Mouse (Mus musculus) Patski (cell line): ENCODE data around the gene Dio1. TPM values are rescaled to one million over a fixed set of nuclear protein-coding genes. Genes with fewer than 3 reads are reported as not detected.
A peak's percentile ranks its signal among the peaks of the same experiment; 100 is the strongest.

Experiments
- ATAC-seq: fragments of 100-300 bp; one replicate; pipeline ENCODE4 v1.8.0; 2021
- CTCF ChIA-PET: fragments of 350-600 bp; sonication (Branson Sonifier 250); formaldehyde crosslinking; loops from one replicate; lab custom pipeline; 2022; ENCODE audit warnings: inconsistent platforms; lab: Charles Lee
- POLR2A ChIA-PET: fragments of 350-600 bp; sonication (Branson Sonifier 250); formaldehyde crosslinking; loops from one replicate; lab custom pipeline; 2022; ENCODE audit warnings: antibody characterized with exemption, inconsistent platforms; lab: Charles Lee
- DNase-seq: peaks from one replicate; pipeline ENCODE4 v3.0.0-alpha.2; 2011; ENCODE audit warnings: low read depth, low spot score
- H3K27me3 ChIP-seq: fragments of 371-371 bp; one replicate; pipeline ENCODE4 v1.5.1; 2021
- CTCF ChIP-seq: fragments of 100-300 bp; IDR thresholded peaks from one replicate; pipeline ENCODE4 v1.5.1; 2021
- in situ Hi-C: fragments of 300-500 bp; cut with MboI; formaldehyde crosslinking; loops from 3 replicates; pipeline ENCODE4 v1.11.1; 2018; ENCODE audit warnings: low pct_unique_long_range_greater_than_20kb, mixed read lengths
- polyA plus RNA-seq: library from polyadenylated mRNA; unstranded; gene quantifications from one replicate; pipeline ENCODE4 v1.2.3, GENCODE M21; 2021

Gene Dio1
- polyA plus RNA-seq, 1 experiment from 2014 or later = not detected

- H3K27me3 ChIP-seq = no peaks in the 10 kb centered on the region
- in situ Hi-C loops = no loop called here
- ATAC-seq (no peak), DNase-seq (no peak)
- TF ChIP-seq CTCF = no peak
- ChIA-PET CTCF (no interaction called here), POLR2A (interaction anchor here (0.7 kb wide), 1 partner anchor 101 kb away, joined by 3 read pairs; no protein-coding TSS in a partner anchor)
Observed at GRCm38 (mm10) chr4:107247110-107247509, 59.9 kb downstream of the Dio1 start.

- DNase-seq = no peak
- CTCF ChIA-PET = no interaction called here
- POLR2A ChIA-PET = no interaction called here
- TF ChIP-seq CTCF = no peak
- ATAC-seq = no peak
- no peaks in the 10 kb centered on the region for H3K27me3 ChIP-seq
- in situ Hi-C loops = no loop called here
Observed at GRCm38 (mm10) chr4:107246040-107246439, 60.9 kb downstream of the Dio1 start.

DNA sequence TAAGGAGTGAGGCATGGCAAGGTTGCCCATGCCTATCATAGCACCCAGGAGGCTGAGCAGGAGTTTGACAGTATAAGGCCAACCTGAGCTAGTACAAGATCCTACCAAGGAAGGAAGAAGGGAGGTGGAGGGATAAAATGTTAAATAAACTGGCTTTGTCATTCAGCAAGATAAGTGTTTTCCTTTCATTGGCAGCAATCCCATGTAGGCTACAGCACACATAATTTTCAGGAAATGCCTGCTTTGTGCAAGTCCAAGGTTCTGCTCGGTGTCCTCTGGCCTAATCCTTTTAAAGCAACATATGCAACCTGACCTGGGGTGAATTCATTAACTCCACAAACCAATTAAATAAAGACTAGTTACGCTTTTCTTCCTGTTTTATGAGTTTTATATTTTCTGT is 61.6 kb downstream of the Dio1 start:
- no peak for TF ChIP-seq CTCF
- no peak for ATAC-seq
- ChIA-PET POLR2A (no interaction called here), CTCF (no interaction called here)
- in situ Hi-C loops = no loop called here
- DNase-seq = no peak
- no peaks in the 10 kb centered on the region for H3K27me3 ChIP-seq

- ChIA-PET POLR2A (interaction anchor here (0.6 to 1.2 kb wide), 3 partner anchors 41 to 72 kb away, joined by 4 to 7 read pairs (median 5); no protein-coding TSS in a partner anchor), CTCF (interaction anchor here (1.0 to 1.9 kb wide), 2 partner anchors 9 to 10 kb away, joined by 4 to 6 read pairs; partner anchors contain the start of genes Hspb11 and Lrrc42)
- ATAC-seq (peak; percentile 85), DNase-seq (peak; percentile 56)
- H3K27me3 ChIP-seq = no peaks in the 10 kb centered on the region
- in situ Hi-C loops = no loop called here
- no peak for TF ChIP-seq CTCF
Observed at GRCm38 (mm10) chr4:107243365-107244333, 63.3 kb downstream of the Dio1 start.

Other genes with a start within 250 kb of the Dio1 start
- gene Mrpl37, start 240.3 kb downstream of the Dio1 start, polyA plus RNA-seq = 48.8 TPM
- 4.3 TPM for gene Cyb5rl, start 240.2 kb downstream of the Dio1 start, polyA plus RNA-seq
- not detected for gene Cdcp2, start 210.3 kb downstream of the Dio1 start, polyA plus RNA-seq
- 401 TPM for gene Tmem59, start 128.8 kb downstream of the Dio1 start, polyA plus RNA-seq
- 31.2 TPM for gene Tceanc2, start 128.1 kb downstream of the Dio1 start, polyA plus RNA-seq
- not detected for gene Ldlrad1, start 98.0 kb downstream of the Dio1 start, polyA plus RNA-seq
- gene Lrrc42, start 53.6 kb downstream of the Dio1 start, polyA plus RNA-seq = 69.2 TPM
- gene Hspb11, start 53.6 kb downstream of the Dio1 start, polyA plus RNA-seq = 32.5 TPM
- 33.4 TPM for gene Yipf1, start 7.2 kb upstream of the Dio1 start, polyA plus RNA-seq
- gene Ndc1, start 60.6 kb upstream of the Dio1 start, polyA plus RNA-seq = 20.9 TPM
- 1.1 TPM for gene Glis1, start 127.4 kb upstream of the Dio1 start, polyA plus RNA-seq